Mouse (Mus musculus) heart, embryonic 10.5 days (tissue): ENCODE measurements around the gene Slc39a11. TPM values are rescaled to one million over a fixed set of nuclear protein-coding genes. Genes with fewer than 3 reads are reported as not detected.

ENCODE experiments used
- DNase-seq: peaks from one replicate; pipeline ENCODE4 v3.0.0-alpha.2; 2017; ENCODE audit warnings: low spot score
- H3K27ac ChIP-seq: fragments of 300-500 bp; sonication (generic); 2 replicates; pipeline ENCODE4 v1.5.1; 2016; ENCODE audit warnings: mild to moderate bottlenecking
- H3K27me3 ChIP-seq: fragments of 300-500 bp; sonication (generic); 2 replicates; pipeline ENCODE4 v1.6.1; 2016; ENCODE audit warnings: mild to moderate bottlenecking; ENCODE audit not compliant: poor library complexity, insufficient read depth, severe bottlenecking
- H3K36me3 ChIP-seq: fragments of 300-500 bp; sonication (generic); 2 replicates; pipeline ENCODE4 v1.6.1; 2016; ENCODE audit warnings: mild to moderate bottlenecking, moderate library complexity
- H3K4me1 ChIP-seq: fragments of 300-500 bp; sonication (generic); 2 replicates; pipeline ENCODE4 v1.6.1; 2016; ENCODE audit warnings: mild to moderate bottlenecking
- H3K4me3 ChIP-seq: fragments of 300-500 bp; sonication (generic); 2 replicates; pipeline ENCODE4 v1.5.1; 2016; ENCODE audit warnings: mild to moderate bottlenecking, moderate library complexity
- H3K9me3 ChIP-seq: fragments of 300-500 bp; sonication (generic); 2 replicates; pipeline ENCODE4 v1.6.1; 2016; ENCODE audit warnings: mild to moderate bottlenecking, moderate library complexity
- WGBS: fragments of 180-500 bp; shearing (Covaris S2); methylation state at CpG from one replicate; pipeline ENCODE4 v1.1.7; 2016; 5-methylcytosine and 5-hydroxymethylcytosine counted together
- polyA plus RNA-seq: library from polyadenylated mRNA; unstranded; fragments of >200 nt; fragmentation: Nextera tagmentation; extraction: Ambion mirVana; gene quantifications from 2 replicates; pipeline ENCODE4 v1.2.1, GENCODE M21; 2016

The Slc39a11 gene
- polyA plus RNA-seq, 1 experiment from 2014 or later, result 23.0 TPM

GRCm38 (mm10) chr11:113296912-113297625, 352.8 kb downstream of the Slc39a11 start:
- Histone ChIP-seq H3K36me3 (no peaks in the 10 kb centered on the region), H3K4me3 (no peak overlapping the region), H3K27me3 (peaks cover 15% of the 10 kb centered on the region), H3K9me3 (no peaks in the 10 kb centered on the region), H3K4me1 (peaks cover 16% of the 10 kb centered on the region; the same call in 1 of the 2 replicates), H3K27ac (no peak overlapping the region)
- DNase-seq, result no peak
- WGBS, result 88% methylated on average over 22 of the region's 22 CpGs

DNA sequence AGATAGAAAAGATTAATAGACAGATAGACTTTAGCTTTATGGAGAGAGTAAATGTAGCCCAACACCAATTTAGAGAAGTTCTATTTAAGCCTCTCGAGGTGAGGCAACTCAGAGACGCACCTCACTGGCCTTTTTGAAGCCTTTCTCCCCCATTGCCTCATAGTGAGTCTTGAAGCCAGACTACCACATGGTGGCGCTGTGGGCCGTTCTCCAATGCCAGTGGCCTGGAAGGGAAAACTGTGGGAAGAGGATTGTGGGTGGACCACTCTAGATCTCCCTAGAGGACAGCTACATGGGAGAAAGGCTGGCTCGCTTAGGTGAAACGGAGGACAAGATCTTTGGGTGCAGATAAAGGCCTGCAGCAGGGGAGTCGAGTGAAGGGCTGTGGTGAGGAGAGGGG, 353.7 kb downstream of the Slc39a11 start:
- Histone ChIP-seq H3K4me3 (no peak overlapping the region), H3K27ac (no peak overlapping the region), H3K4me1 (peaks cover 17% of the 10 kb centered on the region), H3K27me3 (peaks cover 15% of the 10 kb centered on the region), H3K36me3 (no peaks in the 10 kb centered on the region), H3K9me3 (no peaks in the 10 kb centered on the region)
- WGBS, result 35% methylated on average over 7 of the region's 7 CpGs
- no peak for DNase-seq

- Histone ChIP-seq H3K27ac (no peak overlapping the region), H3K4me3 (no peak overlapping the region), H3K27me3 (peaks cover 15% of the 10 kb centered on the region), H3K9me3 (no peaks in the 10 kb centered on the region), H3K36me3 (no peaks in the 10 kb centered on the region), H3K4me1 (peaks cover 20% of the 10 kb centered on the region)
- DNase-seq, result no peak
- 55% methylated on average over 8 of the region's 8 CpGs for WGBS
Observed at GRCm38 (mm10) chr11:113294518-113294917, 355.4 kb downstream of the Slc39a11 start.

DNA sequence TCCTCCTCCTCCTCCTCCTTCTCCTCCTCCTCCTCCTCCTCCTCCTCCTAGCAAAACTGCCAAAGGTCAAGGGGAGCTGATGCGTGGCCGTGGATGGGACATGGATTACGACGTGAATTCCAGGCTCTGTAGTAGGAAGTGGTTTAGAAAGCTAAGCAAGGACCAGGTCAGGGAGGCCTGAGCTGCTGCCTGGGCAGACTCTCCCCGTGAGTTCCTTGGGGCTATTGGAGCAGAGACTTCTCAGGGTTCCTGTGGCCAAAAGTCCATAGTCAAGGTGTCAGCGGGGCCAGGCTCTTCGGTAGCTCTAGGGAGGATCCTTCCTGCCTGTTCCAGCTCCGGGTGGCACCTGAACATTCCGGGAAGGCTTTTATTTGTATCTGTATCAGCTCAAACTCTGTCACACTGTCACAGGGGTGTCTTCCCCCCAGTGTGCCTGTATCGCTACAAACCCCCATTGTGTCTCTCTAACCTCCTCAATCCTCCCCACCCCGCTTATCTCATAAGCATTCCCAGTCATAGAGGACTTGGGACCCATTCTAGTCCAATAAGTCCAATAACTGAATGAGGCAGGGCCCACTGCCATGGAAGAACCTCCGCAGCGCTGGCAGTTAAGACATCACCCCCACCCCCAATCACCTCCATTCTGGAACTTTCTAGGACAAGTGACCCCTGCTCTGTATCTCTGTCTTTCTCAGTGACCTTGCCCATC, 356.8 kb downstream of the Slc39a11 start:
- Histone ChIP-seq H3K4me3 (no peak overlapping the region), H3K27me3 (peaks cover 15% of the 10 kb centered on the region), H3K36me3 (no peaks in the 10 kb centered on the region), H3K4me1 (peaks cover 18% of the 10 kb centered on the region), H3K9me3 (no peaks in the 10 kb centered on the region), H3K27ac (no peak overlapping the region)
- no peak for DNase-seq
- 74% methylated on average over 13 of the region's 13 CpGs for WGBS

DNA sequence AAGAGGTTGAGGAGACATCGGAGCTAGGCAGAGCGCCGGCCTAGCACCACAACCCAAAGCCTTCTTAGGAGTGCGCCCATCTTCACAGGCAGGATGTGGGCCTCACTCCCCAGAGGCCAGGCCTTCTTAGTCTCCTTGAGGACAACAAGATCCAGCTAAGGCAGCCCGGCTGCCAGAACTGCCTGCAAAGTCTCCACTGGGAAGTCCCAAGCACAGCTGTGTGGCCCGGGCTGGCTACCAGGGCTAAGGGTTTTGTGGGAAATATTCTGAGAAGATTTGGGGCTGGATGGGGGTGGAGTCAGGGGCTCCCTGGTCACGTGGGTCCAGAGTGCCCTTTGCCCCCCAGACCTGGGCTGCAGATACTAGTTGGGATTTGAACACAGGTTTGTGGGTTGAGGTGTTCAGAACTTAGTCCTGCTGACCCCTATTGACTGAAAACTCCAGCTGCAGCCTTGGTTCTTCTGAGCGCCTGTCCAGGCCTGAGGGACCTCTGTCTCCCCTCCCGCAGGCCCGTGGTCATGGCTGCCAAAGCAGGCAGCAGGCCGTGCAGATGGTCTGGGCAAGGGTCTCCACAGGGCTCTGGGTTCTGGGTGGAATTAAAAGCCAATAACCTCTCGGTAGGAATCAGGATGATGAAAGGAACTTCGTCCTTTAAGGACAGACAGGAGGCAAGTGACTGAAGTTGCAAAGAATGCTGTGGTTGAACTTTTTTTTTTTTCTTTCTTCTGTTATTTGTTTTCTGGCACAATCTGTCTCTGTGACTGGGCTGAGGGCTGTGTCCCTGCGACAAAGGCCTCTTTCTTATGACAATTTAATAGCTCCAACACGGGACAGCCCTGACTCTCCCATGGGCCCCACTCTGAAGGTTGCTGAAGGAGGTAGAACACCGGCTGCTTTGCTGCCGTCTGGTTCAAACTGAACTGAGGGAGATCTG, 357.8 kb downstream of the Slc39a11 start:
- DNase-seq, result no peak
- H3K4me3 ChIP-seq, result no peak overlapping the region
- H3K27me3 ChIP-seq, result peaks cover 14% of the 10 kb centered on the region
- H3K36me3 ChIP-seq, result no peaks in the 10 kb centered on the region
- peaks cover 18% of the 10 kb centered on the region for H3K4me1 ChIP-seq
- 0 out of 2 replicates have a peak overlapping the region, but pooled peaks have one; percentile 26 for H3K27ac ChIP-seq
- WGBS, result 70% methylated on average over 17 of the region's 17 CpGs
- H3K9me3 ChIP-seq, result no peaks in the 10 kb centered on the region

GRCm38 (mm10) chr11:113290911-113291310, 359.0 kb downstream of the Slc39a11 start:
- no peak for DNase-seq
- Histone ChIP-seq H3K27ac (no peak overlapping the region), H3K4me3 (no peak overlapping the region), H3K4me1 (peaks cover 14% of the 10 kb centered on the region), H3K36me3 (no peaks in the 10 kb centered on the region), H3K27me3 (peaks cover 6% of the 10 kb centered on the region; the same call in 1 of the 2 replicates), H3K9me3 (no peaks in the 10 kb centered on the region)
- WGBS, result 77% methylated on average over 14 of the region's 14 CpGs

DNA sequence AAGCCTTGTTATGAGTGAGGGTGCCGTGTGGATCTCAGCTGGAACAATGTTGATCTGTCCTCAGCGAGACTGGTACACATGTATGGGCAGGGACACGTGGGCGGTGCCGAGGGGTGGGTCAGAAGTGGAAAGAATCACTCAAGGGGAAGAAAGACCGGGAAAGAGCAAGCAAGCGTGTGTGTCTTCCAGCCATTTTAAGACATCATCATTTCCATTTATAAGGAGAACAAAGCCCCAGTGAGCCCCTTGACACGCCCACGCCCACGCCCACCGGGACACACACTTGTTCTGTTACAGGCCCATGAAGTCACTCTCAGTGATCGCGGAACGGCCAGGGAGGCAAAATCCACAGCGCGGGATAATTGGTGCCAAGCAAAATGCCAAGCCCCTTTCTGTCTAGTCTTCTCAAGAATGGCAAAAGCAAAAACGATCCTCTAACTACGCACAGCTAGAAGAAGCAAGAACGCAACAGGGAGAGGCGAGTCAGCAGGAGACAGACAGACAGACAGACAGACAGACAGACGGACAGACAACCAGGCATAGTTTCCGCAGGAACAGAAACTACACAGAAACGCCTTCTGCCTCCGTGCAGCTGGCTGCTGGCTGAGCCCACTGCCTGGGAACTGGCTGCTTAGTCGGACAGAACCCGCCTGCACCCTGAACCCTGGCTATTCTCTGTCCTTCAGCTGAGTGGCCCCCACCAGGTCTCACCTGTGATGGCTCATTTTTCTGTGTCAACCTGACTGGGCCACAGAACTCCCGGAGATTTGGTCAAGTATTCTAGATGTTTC, 364.7 kb downstream of the Slc39a11 start:
- no peaks in the 10 kb centered on the region for H3K27me3 ChIP-seq
- WGBS, result 80% methylated on average over 27 of the region's 27 CpGs
- H3K9me3 ChIP-seq, result no peaks in the 10 kb centered on the region
- no peak overlapping the region for H3K4me3 ChIP-seq
- 0 out of 2 replicates have a peak, but pooled peaks cover 4% of the 10 kb centered on the region for H3K4me1 ChIP-seq
- no peak for DNase-seq
- no peak overlapping the region for H3K27ac ChIP-seq
- no peaks in the 10 kb centered on the region for H3K36me3 ChIP-seq

DNA sequence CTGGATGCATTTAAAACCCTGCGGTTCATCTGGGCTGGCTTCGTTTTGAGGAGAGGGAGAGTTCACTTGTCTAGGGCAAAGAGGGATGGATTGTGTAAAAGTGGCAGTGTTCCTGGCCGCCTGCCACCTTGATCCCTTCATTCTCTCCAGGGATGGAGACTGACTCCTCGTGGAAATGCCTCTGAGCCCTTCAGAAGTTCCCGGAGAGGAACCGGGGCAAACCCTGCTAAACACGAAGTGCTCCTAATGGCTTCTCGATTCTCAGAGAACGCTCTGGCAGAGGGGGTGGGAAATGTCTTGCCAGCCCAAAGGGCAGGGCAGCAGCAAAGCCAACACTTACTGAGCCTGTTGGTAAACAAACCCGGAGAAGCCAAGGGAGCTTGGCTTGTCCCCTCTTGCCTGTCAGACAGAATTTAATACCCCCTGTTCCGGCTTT, 366.5 kb downstream of the Slc39a11 start:
- no peak for DNase-seq
- Histone ChIP-seq H3K27ac (no peak overlapping the region), H3K9me3 (no peaks in the 10 kb centered on the region), H3K27me3 (no peaks in the 10 kb centered on the region), H3K36me3 (no peaks in the 10 kb centered on the region), H3K4me1 (0 out of 2 replicates have a peak, but pooled peaks cover 4% of the 10 kb centered on the region), H3K4me3 (no peak overlapping the region)
- WGBS, result 38% methylated on average over 11 of the region's 11 CpGs

- no peak for DNase-seq
- Histone ChIP-seq H3K36me3 (no peaks in the 10 kb centered on the region), H3K9me3 (no peaks in the 10 kb centered on the region), H3K4me1 (0 out of 2 replicates have a peak, but pooled peaks cover 3% of the 10 kb centered on the region), H3K4me3 (no peak overlapping the region), H3K27me3 (no peaks in the 10 kb centered on the region), H3K27ac (peak overlapping the region; percentile 19; the same call in 1 of the 2 replicates)
- 85% methylated on average over 6 of the region's 6 CpGs for WGBS
Observed at GRCm38 (mm10) chr11:113278238-113278637, 371.6 kb downstream of the Slc39a11 start.

- Histone ChIP-seq H3K27ac (no peak overlapping the region), H3K4me3 (no peak overlapping the region), H3K9me3 (no peaks in the 10 kb centered on the region), H3K36me3 (no peaks in the 10 kb centered on the region), H3K4me1 (0 out of 2 replicates have a peak, but pooled peaks cover 3% of the 10 kb centered on the region), H3K27me3 (no peaks in the 10 kb centered on the region)
- DNase-seq, result no peak
- 52% methylated on average over 10 of the region's 10 CpGs for WGBS
Observed at GRCm38 (mm10) chr11:113277034-113277612, 372.8 kb downstream of the Slc39a11 start.

DNA sequence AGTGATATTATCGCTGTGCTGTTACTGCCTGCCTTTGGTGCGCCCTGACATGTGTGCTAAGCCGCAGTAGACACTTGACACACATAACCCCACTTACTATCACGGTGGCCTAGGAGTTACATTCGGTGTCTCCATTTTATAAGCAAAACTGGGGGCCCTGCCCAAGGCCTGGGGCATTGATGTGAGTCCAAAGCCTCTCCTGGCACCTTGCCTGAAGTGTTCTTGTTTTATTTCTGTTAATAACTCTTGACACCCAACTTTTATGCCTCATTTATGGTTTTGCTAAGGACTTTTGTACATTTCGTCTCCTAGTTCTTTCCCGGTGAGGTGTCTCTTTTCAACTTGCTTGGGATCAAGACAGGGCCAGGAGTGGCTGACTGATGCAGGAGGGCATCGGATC, 373.4 kb downstream of the Slc39a11 start:
- no peaks in the 10 kb centered on the region for H3K9me3 ChIP-seq
- H3K4me1 ChIP-seq, result 0 out of 2 replicates have a peak, but pooled peaks cover 3% of the 10 kb centered on the region
- H3K36me3 ChIP-seq, result no peaks in the 10 kb centered on the region
- H3K4me3 ChIP-seq, result no peak overlapping the region
- no peaks in the 10 kb centered on the region for H3K27me3 ChIP-seq
- no peak for DNase-seq
- 90% methylated on average over 8 of the region's 8 CpGs for WGBS
- no peak overlapping the region for H3K27ac ChIP-seq
